Mouse (Mus musculus) cortical plate, adult 2 months (tissue): ENCODE measurements around the gene Slc7a4. TPM values are rescaled to one million over a fixed set of nuclear protein-coding genes. Genes with fewer than 3 reads are reported as not detected.

Experiments used
- H3K27ac ChIP-seq: fragments of 200-500 bp; 2 replicates; pipeline ENCODE4 v1.5.1; 2012; ENCODE audit warnings: low read length, control low read depth, inconsistent platforms; ENCODE audit not compliant: insufficient read depth
- H3K4me1 ChIP-seq: fragments of 200-500 bp; 2 replicates; pipeline ENCODE4 v1.6.1; 2011; ENCODE audit warnings: low read length; ENCODE audit not compliant: control insufficient read depth, insufficient read depth
- H3K4me3 ChIP-seq: fragments of 200-500 bp; 2 replicates; pipeline ENCODE4 v1.5.1; 2011; ENCODE audit warnings: mild to moderate bottlenecking, low read length, control low read depth; ENCODE audit not compliant: insufficient read depth
- CTCF ChIP-seq: fragments of 200-500 bp; IDR thresholded peaks from 2 replicates; pipeline ENCODE4 v1.5.1; 2011; ENCODE audit warnings: mild to moderate bottlenecking, control low read depth, low read length; ENCODE audit not compliant: insufficient read depth; ENCODE audit errors: extremely low read depth
- POLR2A ChIP-seq: fragments of 200-500 bp; IDR thresholded peaks from 2 replicates; pipeline ENCODE4 v1.6.1; 2011; ENCODE audit warnings: mild to moderate bottlenecking, low read length, control low read depth; ENCODE audit not compliant: insufficient read depth; ENCODE audit errors: extremely low read depth
- polyA plus RNA-seq: library from polyadenylated mRNA; depleted of rRNA; stranded (reverse); fragments of >200 nt; gene quantifications from 2 replicates; pipeline ENCODE4 v1.2.3, GENCODE M21; 2012; rRNA removed

The Slc7a4 gene
- polyA plus RNA-seq, 1 experiment, result 82.5 TPM

DNA sequence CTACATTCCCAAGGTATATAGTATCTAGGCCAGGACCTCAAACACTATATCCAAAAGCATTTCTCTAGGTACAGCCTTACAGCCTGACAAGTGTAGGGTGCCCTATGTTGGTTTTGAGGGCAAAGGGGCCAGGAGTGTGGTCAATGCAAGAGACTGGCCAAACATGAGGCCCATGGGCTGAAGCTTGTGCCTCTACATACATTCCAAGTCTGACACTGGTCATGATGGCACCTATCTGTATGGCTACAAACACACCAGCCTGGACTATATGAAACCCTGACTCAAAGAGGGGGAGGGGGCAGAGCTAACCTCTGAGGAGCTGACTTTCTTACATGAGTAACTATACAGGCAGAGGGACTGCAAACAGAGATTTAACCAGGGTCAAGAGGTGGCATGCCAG lies 55.4 kb downstream of the Slc7a4 start:
- Histone ChIP-seq H3K4me3 (no peak overlapping the region), H3K27ac (no peak overlapping the region), H3K4me1 (peaks cover 2% of the 10 kb centered on the region; the same call in 1 of the 2 replicates)
- no peak for TF ChIP-seq POLR2A
- no peak for TF ChIP-seq CTCF

DNA sequence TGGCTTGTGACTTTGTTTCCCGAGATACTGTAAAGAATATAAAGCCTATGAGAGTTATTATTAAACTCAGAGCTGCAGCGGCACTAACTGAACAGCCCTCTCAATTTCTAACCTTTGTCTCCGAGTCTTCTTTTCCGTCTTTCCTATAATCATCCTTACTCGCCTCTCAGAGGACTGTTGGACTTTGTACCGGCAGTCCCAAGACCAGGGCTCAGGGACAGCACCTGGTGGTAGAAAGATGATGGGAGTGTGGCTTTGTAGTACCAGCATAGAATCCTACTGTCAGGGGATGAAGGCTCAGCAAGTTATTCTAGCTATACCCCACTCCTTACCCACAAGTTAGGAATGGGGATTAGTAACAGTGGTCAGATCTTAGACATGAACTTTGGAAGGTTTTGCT lies 56.8 kb downstream of the Slc7a4 start:
- Histone ChIP-seq H3K4me1 (peaks cover 2% of the 10 kb centered on the region; the same call in 1 of the 2 replicates), H3K4me3 (no peak overlapping the region), H3K27ac (no peak overlapping the region)
- no peak for TF ChIP-seq POLR2A
- TF ChIP-seq CTCF, result no peak

DNA sequence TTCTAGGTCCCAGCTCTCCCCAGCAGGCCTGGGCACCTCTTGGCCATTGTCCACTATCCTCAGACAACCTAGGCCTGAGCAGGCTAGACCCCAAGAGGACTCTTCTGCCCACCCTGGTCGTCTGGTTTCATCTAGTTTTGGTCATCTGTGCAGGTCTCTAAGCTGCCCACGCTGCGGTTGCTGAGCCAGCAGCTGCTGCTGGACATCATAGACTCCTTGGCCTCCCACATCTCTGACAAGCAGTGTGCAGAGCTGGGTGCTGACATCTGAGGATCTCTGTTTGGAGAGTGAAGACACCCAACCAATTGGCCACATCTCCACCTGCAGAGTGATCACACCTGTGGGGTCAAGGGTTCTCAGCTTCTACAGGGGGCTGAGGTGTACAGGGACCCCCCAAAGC lies 57.5 kb downstream of the Slc7a4 start:
- Histone ChIP-seq H3K4me1 (peaks cover 2% of the 10 kb centered on the region; the same call in 1 of the 2 replicates), H3K4me3 (no peak overlapping the region), H3K27ac (no peak overlapping the region)
- TF ChIP-seq CTCF, result no peak
- no peak for TF ChIP-seq POLR2A

DNA sequence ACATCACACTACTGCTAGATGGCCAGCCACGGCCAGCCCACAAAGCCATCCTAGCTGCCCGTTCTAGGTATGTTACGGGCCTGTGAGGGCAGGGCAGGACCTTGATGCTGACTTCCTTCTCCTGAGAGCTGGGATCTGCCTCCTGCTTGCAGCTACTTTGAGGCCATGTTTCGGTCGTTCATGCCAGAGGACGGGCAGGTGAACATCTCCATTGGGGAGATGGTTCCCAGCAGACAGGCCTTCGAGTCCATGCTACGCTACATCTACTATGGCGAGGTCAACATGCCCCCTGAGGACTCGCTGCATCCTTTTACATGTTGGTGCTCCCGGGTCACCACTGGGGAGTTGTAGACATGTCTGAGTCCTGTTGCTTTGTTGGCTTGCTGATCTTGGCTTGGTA lies 58.9 kb downstream of the Slc7a4 start:
- H3K27ac ChIP-seq, result no peak overlapping the region
- H3K4me1 ChIP-seq, result no peaks in the 10 kb centered on the region
- TF ChIP-seq POLR2A (no peak), CTCF (no peak)
- no peak overlapping the region for H3K4me3 ChIP-seq

Other genes with a start within 250 kb of the Slc7a4 start
- 8.6 and 9.3 TPM in 2 replicates for gene Snap29, start 177.2 kb downstream of the Slc7a4 start, polyA plus RNA-seq
- gene Pi4ka, start 176.9 kb downstream of the Slc7a4 start, polyA plus RNA-seq, result 336 and 351 TPM in 2 replicates
- gene Crkl, start 131.2 kb downstream of the Slc7a4 start, polyA plus RNA-seq, result 22.3 and 22.8 TPM in 2 replicates
- 233 and 286 TPM in 2 replicates for gene Aifm3, start 93.6 kb downstream of the Slc7a4 start, polyA plus RNA-seq
- gene Lztr1, start 74.5 kb downstream of the Slc7a4 start, polyA plus RNA-seq, result 330 and 345 TPM in 2 replicates
- 64.9 and 82.8 TPM in 2 replicates for gene Thap7, start 52.1 kb downstream of the Slc7a4 start, polyA plus RNA-seq
- 1.4 and 1.5 TPM in 2 replicates for gene Lrrc74b, start 22.0 kb downstream of the Slc7a4 start, polyA plus RNA-seq
- 2.9 and 3.2 TPM in 2 replicates for gene P2rx6, start 21.3 kb downstream of the Slc7a4 start, polyA plus RNA-seq
- 196 and 203 TPM in 2 replicates for gene Smpd4, start 36.1 kb upstream of the Slc7a4 start, polyA plus RNA-seq
- 33.0 and 39.9 TPM in 2 replicates for gene Ccdc74a, start 63.3 kb upstream of the Slc7a4 start, polyA plus RNA-seq
- 65.9 and 67.5 TPM in 2 replicates for gene Med15, start 149.7 kb upstream of the Slc7a4 start, polyA plus RNA-seq
- gene Klhl22, start 176.4 kb upstream of the Slc7a4 start, polyA plus RNA-seq, result 107 and 126 TPM in 2 replicates
- gene Scarf2, start 214.1 kb upstream of the Slc7a4 start, polyA plus RNA-seq, result 3.5 and 3.7 TPM in 2 replicates
- gene B830017H08Rik, start 249.9 kb upstream of the Slc7a4 start, polyA plus RNA-seq, result 5.3 and 7.4 TPM in 2 replicates